Mouse (Mus musculus) stomach, postnatal 0 days (tissue): ENCODE results near the gene Kcnj3.
"Not testable (repeated sequence)": the region's sequence is repeated elsewhere in the genome, so short reads cannot be mapped to it uniquely, and the experiment has no call there.

Source experiments
- CTCF ChIP-seq: IDR thresholded peaks from 2 replicates; pipeline ENCODE4 v1.5.1; 2016; ENCODE audit warnings: antibody characterized with exemption, low read depth, mild to moderate bottlenecking, moderate library complexity
- EP300 ChIP-seq: optimal IDR thresholded peaks from 2 replicates; pipeline ENCODE3; 2016; ENCODE audit warnings: antibody characterized with exemption

DNA sequence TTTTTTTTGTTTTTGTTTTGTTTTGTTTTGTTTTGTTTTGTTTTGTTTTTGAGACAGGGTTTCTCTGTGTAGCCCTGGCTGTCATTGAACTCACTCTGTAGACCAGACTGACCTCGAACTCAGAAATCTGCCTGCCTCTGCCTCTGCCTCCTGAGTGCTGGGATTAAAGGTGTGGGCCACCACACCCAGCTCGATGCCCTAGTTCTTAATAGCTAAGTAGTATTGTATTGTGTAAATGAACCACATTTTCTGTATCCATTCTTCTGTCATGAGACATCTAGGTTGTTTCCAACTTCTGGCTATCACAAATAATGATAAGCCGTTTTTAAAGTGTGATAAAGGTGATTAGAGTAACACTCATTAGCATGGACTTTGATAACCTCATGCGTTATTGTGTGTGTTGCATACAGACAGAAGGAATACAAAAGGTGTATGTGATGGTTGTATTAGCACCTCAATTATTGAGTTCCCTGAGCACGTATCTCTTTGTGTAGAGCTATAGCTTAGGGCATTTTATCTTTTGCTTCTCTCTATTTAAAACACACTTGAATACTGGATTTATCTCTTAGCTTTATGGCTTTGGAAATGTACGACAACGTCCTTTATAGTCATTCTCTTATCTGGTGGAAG, 49.8 kb downstream of the Kcnj3 start:
- TF ChIP-seq CTCF, EP300: not testable (repeated sequence)
